Mouse (Mus musculus): ENCODE data around the gene Dkk3. TPM values are rescaled to one million over a fixed set of nuclear protein-coding genes. Genes with fewer than 3 reads are reported as not detected.

Gene Dkk3
- 10 to 100 TPM; 34.3 to 54.4 (median 46.8) TPM for total RNA-seq (2022)

DNA sequence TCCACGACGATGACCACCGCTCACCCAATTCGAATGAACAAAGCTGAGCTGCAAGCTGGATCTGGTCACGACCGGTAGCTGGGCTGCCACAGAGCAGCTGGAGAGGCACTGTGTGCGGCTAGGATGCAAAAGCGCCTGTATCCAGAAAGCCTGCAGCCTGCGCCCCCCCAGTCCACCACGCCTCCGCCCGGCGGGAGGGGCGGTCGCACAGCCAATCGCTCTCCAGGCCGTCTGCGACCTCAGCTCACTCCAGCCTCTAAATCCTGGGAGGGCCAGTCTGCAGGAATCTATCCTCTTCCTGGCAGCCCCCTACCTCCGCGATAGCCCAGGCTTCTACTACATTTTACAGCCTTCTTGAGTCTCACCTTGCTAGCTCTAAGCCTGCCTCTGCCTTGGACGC lies at the start of gene Dkk3:
Gene Dkk3 (minus strand): TSS at position 116 of the 400 bp plus-strand sequence.
- no peak for DNase-seq (ENCODE audit: low spot score)

DNA sequence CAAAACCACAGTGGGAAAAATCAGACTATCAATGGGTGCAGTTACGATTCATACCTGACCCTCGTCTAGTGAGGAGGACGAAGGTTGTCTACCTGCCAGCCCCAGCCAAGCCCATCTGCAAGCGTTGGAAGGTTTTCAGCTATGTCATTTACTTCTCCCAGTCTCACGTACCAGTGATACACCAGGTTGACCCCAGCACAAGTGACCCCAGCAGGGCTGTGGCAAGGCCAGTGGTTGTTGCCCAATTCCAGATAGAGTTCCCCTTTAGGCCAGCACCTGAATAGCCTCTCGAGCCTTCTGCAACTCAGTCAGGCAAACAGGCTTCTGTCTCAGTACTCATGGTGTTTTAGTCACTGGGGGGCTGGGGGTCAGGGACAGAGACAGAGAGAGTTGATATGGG lies 48.9 kb upstream of the Dkk3 start:
- no peak for DNase-seq (ENCODE audit: low spot score)

DNA sequence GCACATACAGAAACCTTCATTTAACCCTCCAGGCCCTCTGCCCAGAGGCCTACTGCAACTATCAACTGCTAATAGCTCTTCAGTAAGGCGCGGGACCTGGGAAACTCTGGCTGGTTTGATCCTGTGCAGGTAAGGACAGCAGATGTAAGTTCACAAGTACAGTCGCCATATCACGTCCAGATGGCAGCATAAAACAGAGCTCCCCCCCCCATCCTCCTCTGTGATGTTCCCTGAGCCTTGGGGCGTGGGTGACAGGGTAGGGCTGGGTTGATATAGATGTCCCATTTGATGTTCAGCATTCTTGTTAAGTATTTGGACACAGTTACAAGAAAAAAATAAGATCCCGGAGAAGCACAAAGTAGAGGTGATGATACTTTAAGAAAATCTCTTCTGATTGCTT lies 46.7 kb upstream of the Dkk3 start:
- no peak for DNase-seq (ENCODE audit: low spot score)

DNA sequence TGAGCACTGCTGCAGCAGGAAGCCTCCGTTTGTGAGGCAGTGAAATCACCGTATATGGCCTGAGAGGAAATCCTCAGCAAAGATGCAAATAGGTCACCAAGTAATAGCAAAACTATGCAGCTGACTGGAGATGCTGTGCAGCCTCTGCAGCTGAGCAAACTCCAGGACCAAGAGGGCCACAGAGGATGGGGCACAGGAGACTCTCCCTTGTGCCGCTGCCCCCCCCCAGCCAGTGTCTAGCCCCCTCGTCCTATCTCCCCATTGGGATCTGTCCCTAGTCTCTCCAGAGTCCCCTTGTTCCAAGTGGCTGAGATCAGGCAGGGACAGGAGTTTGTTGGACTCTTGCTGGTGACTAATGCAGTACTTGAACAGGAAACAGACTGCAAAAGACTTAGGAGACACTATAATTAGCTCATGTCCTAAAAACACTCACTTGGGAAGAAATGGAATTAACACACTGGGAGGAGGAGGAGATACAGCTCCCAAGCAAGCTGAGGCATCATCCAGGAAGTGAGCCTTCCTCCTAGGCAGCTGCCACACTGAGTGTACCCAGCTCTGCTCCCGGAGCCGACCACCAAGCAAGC lies 45.6 kb upstream of the Dkk3 start:
- peak; percentile 73 for DNase-seq (ENCODE audit: low spot score)

- DNase-seq (ENCODE audit: low spot score): no peak
Measured at GRCm38 (mm10) chr7:112203937-112204336, 45.1 kb upstream of the Dkk3 start.

- no peak for DNase-seq (ENCODE audit: low spot score)
Measured at GRCm38 (mm10) chr7:112202843-112203242, 44.0 kb upstream of the Dkk3 start.

GRCm38 (mm10) chr7:112202194-112202593 lies 43.3 kb upstream of the Dkk3 start:
- no peak for DNase-seq (ENCODE audit: low spot score)

- no peak for DNase-seq (ENCODE audit: low spot score)
Measured at GRCm38 (mm10) chr7:112200761-112201160, 41.9 kb upstream of the Dkk3 start.

DNA sequence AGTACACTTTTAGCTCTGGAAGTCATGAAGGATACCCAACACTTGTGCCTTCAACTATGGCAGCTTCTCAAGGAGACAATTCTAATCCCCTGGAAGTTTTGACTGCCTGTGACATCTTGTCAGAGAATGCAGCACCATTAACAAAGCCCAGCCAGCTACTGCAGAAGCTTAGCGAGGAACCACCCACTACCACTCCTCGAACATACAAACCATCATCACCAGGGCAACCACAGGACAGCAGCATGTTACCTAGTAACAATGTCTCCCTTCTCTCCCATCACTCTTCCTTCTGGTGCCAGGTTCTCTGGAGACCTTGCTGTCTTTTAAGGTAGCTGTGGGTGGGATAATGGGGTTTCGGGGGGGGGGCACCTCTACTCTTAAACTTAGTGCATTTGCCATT lies 40.5 kb upstream of the Dkk3 start:
- no peak for DNase-seq (ENCODE audit: low spot score)

- DNase-seq (ENCODE audit: low spot score): no peak
Measured at GRCm38 (mm10) chr7:112197461-112197860, 38.6 kb upstream of the Dkk3 start.

- DNase-seq (ENCODE audit: low spot score): no peak
Measured at GRCm38 (mm10) chr7:112194286-112194685, 35.4 kb upstream of the Dkk3 start.

DNA sequence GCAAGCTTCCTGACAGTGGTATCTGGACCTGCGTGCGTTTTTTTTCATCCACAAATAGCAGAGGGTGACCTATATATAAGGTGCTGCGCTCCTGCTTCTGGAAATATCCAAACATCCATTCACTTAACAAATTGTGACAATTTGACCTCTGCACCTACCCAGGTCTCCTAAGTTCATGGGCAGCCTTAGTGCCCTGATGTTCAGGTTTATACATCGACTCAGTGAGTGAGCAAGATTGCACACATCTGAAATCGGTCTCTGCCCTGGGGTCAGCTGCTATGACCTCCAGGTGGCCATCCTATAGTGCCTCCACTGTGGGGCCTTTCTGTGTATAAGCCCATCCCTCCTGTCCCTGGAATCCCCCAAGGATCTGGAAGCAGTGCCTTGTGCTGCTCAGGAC lies 33.9 kb upstream of the Dkk3 start:
- no peak for DNase-seq (ENCODE audit: low spot score)

DNA sequence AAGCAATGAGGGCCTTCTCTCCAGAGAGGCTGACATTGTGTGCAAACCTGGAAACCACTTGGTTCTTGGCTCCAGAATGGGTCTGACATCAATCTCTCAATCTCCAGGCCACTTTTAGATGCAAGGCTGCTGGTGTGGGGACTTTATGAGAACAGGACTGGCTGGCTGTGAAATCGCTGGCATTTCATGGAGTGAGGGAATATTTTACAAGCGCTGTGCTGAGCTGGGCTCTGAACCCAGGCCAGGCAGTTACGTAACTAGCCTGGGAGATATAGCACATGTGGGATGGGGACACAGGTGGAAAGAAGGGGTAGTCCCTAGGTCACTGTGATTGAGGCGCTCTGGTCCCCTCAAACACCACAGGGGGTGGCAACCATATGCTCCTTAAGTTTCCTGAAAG lies 33.4 kb upstream of the Dkk3 start:
- no peak for DNase-seq (ENCODE audit: low spot score)

DNA sequence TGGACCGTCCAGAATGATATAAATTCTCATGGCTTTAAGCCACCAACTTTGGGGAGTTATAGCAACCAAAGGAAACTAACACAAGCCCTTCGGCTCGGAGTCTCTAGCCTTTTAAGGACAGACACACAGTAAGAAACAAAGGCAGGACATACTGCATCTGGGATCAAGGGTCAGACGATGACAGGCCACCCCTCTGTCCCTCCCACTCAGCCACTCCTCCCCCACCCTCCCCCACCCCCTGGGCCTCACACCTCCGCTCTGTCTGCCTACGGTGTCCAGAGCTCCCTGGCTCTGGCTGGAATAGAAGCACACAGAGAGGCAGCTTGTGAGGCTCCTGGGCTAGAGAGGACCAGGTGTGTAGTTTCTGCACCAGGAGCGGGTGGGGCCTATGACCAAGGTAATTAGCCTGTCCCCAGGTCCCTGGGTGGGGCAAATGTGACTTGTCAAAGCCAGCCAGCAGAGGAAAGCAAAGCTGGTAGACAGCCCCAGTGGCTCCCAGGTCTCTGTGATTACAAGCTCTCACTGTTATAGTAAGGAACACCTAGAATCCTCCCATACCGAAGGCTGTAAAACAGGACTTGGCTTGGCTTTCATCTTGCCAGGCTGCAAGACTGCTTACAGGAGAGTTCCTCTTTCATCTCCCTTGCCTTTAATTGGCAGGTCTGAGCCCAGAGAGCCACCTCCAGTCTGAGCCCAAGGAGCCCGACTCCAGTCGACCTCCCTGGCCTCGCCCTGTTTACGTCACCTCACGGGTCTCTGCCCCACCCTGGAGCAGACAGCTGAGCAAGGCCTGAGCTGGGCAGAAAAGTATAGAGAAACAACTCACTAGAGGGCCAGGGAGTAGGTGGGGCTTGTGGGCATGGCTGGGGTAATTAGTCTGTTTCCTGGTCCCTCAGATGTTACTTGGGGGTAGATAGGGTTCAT lies 28.9 kb upstream of the Dkk3 start:
- DNase-seq (ENCODE audit: low spot score): no peak

DNA sequence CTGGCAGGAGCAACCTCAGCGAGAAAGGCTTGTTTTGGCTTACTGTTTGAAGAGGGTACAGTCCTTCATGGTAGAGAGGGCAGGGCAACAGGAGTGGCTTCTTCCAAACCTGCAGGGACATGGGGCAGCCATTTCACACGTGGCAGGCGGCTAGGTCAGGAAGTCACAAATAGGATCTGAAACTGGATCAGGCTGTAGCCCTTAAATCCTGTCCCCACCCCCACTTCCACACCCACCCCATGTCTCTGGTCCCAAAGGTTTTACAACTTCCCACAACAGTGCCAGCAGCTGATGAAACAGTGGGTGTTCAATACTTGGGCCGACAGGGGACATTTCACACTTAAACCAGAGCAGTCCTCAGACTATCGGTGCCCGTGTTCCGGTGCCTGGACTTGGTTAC lies 28.0 kb upstream of the Dkk3 start:
- DNase-seq (ENCODE audit: low spot score): no peak

GRCm38 (mm10) chr7:112185226-112185745 lies 26.4 kb upstream of the Dkk3 start:
- no peak for DNase-seq (ENCODE audit: low spot score)

DNA sequence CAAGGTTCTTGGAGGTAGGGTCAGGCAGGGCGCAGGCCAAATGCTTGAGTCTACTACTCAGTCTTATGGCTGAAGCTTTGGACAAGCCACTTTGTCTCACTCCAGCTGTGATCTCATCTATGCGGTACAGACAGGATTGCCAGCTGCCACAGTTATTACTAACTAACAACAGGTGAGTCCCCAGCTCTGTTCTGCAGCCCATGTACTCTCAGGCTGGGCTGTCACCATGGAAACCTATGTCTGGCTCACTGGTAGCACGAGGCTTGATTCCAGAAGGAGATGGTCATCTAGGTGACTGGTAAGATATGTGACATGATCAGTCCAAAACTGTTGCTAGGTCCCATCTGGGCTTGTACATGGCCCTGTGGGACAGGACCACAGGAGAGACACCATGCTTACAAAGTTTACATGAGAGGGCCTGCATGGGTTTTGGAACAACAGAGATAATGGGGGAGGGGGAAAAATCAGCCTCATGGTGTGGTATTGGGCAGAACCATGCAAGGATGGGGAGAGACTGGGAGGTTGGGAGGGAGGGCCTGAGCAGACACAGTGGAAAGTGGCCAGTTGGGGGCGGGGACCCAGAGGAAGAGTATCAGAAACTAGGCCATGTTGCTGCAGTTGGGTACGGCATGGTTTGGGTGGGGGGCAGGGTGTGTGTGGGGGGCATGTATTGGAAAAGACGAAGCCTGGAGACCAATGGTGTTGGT lies 25.8 kb upstream of the Dkk3 start:
- DNase-seq (ENCODE audit: low spot score): no peak

DNA sequence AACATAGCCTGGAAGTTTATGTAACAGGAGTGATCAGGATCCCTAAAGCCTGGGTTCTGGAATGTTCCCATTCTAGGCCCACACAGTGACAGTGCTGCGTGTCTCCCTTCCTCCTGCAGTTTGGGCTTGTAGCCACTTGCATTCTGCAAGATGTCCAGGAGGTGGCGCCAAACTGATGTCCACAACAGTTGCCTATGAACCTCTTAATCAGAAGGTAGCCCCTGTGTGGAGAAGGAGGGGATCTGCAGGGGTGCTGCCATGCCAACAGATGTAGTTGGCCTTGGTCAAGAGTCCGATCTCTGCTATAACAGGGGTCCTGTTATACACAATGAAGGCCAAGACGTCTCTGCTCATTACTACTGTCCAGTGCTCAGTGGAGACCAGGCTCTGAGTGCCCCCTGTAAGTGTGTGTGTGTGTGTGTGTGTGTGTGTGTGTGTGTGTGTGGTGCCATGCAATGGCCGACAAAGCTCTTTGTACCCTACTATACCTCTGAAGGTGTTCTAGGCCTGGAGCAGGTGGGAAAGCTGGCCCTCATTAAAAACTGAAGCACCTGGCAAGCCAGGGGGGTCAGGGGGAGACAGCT lies 24.5 kb upstream of the Dkk3 start:
- DNase-seq (ENCODE audit: low spot score): peak; percentile 92

- DNase-seq (ENCODE audit: low spot score): peak; percentile 70
Measured at GRCm38 (mm10) chr7:112180235-112180705, 21.4 kb upstream of the Dkk3 start.

GRCm38 (mm10) chr7:112176627-112177026 lies 17.8 kb upstream of the Dkk3 start:
- DNase-seq (ENCODE audit: low spot score): no peak

GRCm38 (mm10) chr7:112172669-112173068 lies 13.8 kb upstream of the Dkk3 start:
- no peak for DNase-seq (ENCODE audit: low spot score)
